Mouse (Mus musculus) megakaryocyte, embryonic 14.5 days (primary cell): ENCODE data around the gene Gys2.

Source experiments
- FLI1 ChIP-seq: IDR thresholded peaks from 2 replicates; pipeline ENCODE4 v1.6.1; 2012; ENCODE audit warnings: low read length, inconsistent platforms, mixed read lengths
- GATA1 ChIP-seq: IDR thresholded peaks from 3 replicates; pipeline ENCODE4 v1.6.1; 2012; ENCODE audit warnings: mixed read lengths, low read length, inconsistent platforms, borderline replicate concordance

DNA sequence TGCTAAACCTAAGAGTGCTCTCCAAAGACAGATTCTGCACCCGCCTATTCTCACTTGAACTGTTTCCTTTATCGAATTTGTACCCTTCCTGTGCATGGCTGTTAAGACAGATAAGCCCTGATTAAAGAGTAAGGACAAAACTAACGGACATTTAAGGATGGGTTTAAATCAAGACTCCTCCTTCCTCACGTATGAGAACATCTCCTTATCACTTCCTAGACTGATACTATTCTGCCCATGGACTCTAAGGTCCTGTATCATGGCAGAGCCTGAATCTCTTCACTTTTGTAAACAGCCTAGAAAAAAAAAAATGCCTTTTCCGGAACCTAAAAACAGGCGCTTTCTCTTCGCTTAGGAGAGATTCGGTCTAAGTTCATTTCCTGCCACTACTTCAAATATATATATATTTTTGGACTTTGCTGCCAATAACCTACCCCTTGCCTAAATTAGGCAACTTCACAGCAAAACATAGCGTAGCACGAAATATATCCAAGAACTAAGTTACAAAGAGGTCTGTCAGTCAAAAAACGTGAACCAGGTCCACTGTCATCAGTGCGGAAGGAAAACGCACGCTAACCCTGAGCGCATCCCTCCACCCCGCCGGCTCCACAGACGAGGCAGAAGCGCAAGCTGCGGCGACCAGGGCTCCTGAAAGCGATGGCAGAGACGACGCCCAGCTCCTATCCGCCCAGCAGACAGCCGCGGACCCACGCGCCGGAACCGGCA lies 86.5 kb downstream of the Gys2 start:
- TF ChIP-seq GATA1 (no peak), FLI1 (no peak)
